Mouse (Mus musculus) heart, embryonic 12.5 days (tissue): ENCODE data around the gene Olfr1251. TPM values are rescaled to one million over a fixed set of nuclear protein-coding genes. Genes with fewer than 3 reads are reported as not detected.
"Not testable (repeated sequence)": the region's sequence is repeated elsewhere in the genome, so short reads cannot be mapped to it uniquely, and the experiment has no call there.

Experiments
- ATAC-seq: fragments of 200-750 bp; cut with Nextera tagmentation; 2 replicates; pipeline ENCODE4 v1.8.0; 2017; ENCODE audit warnings: moderate TSS enrichment, moderate library complexity; ENCODE audit not compliant: insufficient number of reproducible peaks, low FRiP score
- H3K27ac ChIP-seq: fragments of 300-500 bp; sonication (generic); 2 replicates; pipeline ENCODE4 v1.5.1; 2016; ENCODE audit warnings: mild to moderate bottlenecking, moderate library complexity; ENCODE audit not compliant: poor library complexity, severe bottlenecking
- H3K27me3 ChIP-seq: fragments of 300-500 bp; sonication (generic); replicated peaks from 2 replicates; pipeline ENCODE4 v1.6.1; 2016; ENCODE audit warnings: mild to moderate bottlenecking, moderate library complexity
- H3K36me3 ChIP-seq: fragments of 300-500 bp; sonication (generic); 2 replicates; pipeline ENCODE4 v1.6.1; 2016; ENCODE audit warnings: mild to moderate bottlenecking, moderate library complexity
- H3K4me1 ChIP-seq: fragments of 300-500 bp; sonication (generic); replicated peaks from 2 replicates; pipeline ENCODE4 v1.6.1; 2016; ENCODE audit warnings: mild to moderate bottlenecking
- H3K4me2 ChIP-seq: fragments of 300-500 bp; sonication (generic); 2 replicates; pipeline ENCODE4 v1.6.1; 2016; ENCODE audit warnings: mild to moderate bottlenecking, moderate library complexity
- H3K4me3 ChIP-seq: fragments of 300-500 bp; sonication (generic); 2 replicates; pipeline ENCODE4 v1.5.1; 2016; ENCODE audit warnings: mild to moderate bottlenecking
- H3K9ac ChIP-seq: fragments of 300-500 bp; sonication (generic); 2 replicates; pipeline ENCODE4 v1.6.1; 2016; ENCODE audit warnings: mild to moderate bottlenecking, moderate library complexity
- H3K9me3 ChIP-seq: fragments of 300-500 bp; sonication (generic); replicated peaks from 2 replicates; pipeline ENCODE4 v1.6.1; 2016; ENCODE audit warnings: mild to moderate bottlenecking, moderate library complexity
- WGBS: fragments of 180-500 bp; shearing (Covaris S2); methylation state at CpG from one replicate; pipeline ENCODE4 v1.1.7; 2016; 5-methylcytosine and 5-hydroxymethylcytosine counted together
- polyA plus RNA-seq: library from polyadenylated mRNA; unstranded; fragments of >200 nt; fragmentation: Nextera tagmentation; extraction: Ambion mirVana; gene quantifications from 2 replicates; pipeline ENCODE4 v1.2.1, GENCODE M21; 2016

Olfr1251 gene
- not detected in 2 replicates for polyA plus RNA-seq

DNA sequence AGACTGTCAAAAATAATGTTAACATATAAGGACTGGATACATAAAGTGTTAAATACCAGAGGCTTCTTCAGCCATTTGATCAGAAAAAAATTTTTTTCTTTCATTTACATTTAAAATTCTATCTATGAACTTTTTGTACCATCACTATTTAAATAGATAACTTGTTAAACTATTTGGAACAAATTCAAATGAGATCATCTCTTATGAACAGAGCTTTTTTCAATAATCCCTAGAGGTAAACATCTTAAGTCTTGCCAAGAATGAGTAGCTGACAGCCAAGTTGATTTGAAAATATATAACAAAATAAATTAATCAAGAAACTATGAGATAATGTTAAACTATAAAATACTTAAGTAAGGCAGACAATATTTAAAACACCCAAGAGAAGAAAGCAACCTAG lies at the start of gene Olfr1251:
Olfr1251 (minus strand) TSS at position 101 of the 400 bp plus-strand sequence.
- Histone ChIP-seq H3K9me3 (no peaks in the 10 kb centered on the region), H3K36me3 (no peaks in the 10 kb centered on the region), H3K4me3 (no peak within 1 kb of the TSS), H3K27me3 (no peaks in the 10 kb centered on the region), H3K9ac (no peak within 1 kb of the TSS), H3K4me1 (no peaks in the 10 kb centered on the region), H3K27ac (no peak within 1 kb of the TSS), H3K4me2 (no peak within 1 kb of the TSS)
- no peak for ATAC-seq

DNA sequence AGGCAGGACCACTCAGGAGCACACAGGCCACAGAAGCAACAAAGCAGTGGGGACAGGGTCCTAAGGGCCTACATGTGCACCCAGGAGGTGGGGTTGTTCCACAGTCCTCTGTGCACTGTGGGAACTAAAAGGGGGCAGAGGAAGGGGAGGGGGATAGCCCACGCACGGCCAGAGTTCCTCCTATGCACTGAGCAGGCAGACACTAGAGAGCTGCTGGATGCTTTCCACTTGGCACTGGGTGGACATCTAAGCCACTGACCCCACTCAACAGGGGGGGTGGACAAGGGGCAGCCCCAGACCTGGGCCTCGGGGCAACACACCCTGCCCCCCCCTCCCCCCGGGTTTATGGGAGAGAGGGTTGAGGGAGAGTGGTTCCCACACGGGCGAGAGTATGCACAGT lies 20.2 kb upstream of the Olfr1251 start:
- no peak for ATAC-seq
- WGBS, result 76% methylated on average over 6 of the region's 6 CpGs
- no peaks in the 10 kb centered on the region for H3K9me3 ChIP-seq
- H3K4me2 ChIP-seq, result no peak overlapping the region
- no peaks in the 10 kb centered on the region for H3K36me3 ChIP-seq
- H3K4me1 ChIP-seq, result no peaks in the 10 kb centered on the region
- H3K27me3 ChIP-seq, result no peaks in the 10 kb centered on the region
- no peak overlapping the region for H3K27ac ChIP-seq
- H3K4me3 ChIP-seq, result no peak overlapping the region
- H3K9ac ChIP-seq, result no peak overlapping the region

DNA sequence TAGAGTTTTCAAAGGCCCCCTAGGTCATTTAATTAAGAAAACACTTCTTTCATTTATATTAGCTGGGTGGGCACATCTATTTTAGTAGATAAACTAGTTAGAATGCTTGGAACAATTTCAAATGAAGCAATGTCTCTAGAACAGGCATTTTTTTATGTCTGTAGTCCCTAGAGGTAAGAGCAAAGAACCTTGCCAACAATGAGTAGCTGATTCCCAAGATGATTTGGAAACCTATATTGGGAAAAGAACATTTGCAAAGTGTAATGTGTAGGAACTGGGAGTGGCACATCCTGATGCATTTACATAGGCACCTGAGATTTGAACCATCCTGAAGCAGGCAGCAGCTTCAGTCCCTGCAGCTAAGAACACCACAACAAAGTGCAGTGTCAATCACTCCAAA lies 10.4 kb downstream of the Olfr1251 start, which contains the start of gene Olfr1250:
Olfr1250 (minus strand) TSS at position 101 of the 400 bp plus-strand sequence.
- Histone ChIP-seq H3K9me3 (no peaks in the 10 kb centered on the region), H3K4me2 (no peak within 1 kb of the TSS), H3K4me1 (no peaks in the 10 kb centered on the region), H3K4me3 (no peak within 1 kb of the TSS), H3K36me3 (no peaks in the 10 kb centered on the region), H3K9ac (no peak within 1 kb of the TSS), H3K27ac (no peak within 1 kb of the TSS), H3K27me3 (no peaks in the 10 kb centered on the region)
- ATAC-seq, result no peak

DNA sequence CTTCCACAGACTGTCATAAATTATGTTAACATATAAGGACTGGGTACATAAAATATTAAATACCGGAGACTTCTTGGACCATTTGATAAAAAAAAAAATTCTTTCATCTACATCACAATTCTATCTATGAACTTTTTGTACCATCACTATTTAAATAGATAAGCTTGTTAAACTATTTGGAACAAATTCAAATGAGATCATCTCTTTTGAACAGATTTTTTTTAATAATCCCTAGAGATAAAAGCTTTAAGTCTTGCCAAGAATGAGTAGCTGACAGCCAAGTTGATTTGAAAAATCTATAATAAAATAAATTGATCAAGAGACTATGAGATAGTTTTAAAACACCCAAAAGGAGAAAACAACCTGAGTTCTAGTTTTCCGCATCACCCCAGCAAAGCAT lies 36.9 kb downstream of the Olfr1251 start, which contains the start of gene Olfr1249:
Olfr1249 (minus strand) TSS at position 101 of the 400 bp plus-strand sequence.
- 89% methylated on average over 2 of the region's 2 CpGs for WGBS
- Histone ChIP-seq H3K4me2 (no peak within 1 kb of the TSS), H3K27ac (no peak within 1 kb of the TSS), H3K4me3 (no peak within 1 kb of the TSS), H3K36me3 (no peaks in the 10 kb centered on the region), H3K27me3 (no peaks in the 10 kb centered on the region), H3K9me3 (no peaks in the 10 kb centered on the region), H3K4me1 (no peaks in the 10 kb centered on the region), H3K9ac (no peak within 1 kb of the TSS)
- no peak for ATAC-seq

DNA sequence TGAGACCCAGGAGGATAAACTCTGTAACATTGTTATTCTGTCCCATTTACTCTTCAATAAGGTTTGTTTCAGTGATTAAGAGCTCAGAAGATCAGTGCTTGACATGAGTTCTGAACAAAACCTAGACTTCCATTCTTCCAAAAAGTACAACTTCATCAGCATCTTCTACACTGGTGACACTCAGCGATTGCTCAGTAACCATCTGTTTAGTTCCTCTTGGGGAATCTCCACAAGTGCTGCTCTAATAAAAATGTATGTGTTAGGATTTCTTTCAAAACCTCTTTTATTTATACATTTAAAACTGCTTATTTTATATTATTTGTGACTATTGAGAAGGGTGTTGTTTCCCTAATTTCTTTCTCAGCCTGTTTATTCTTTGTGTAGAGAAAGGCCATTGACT lies 53.6 kb downstream of the Olfr1251 start, which contains the start of gene Olfr1248:
Olfr1248 (minus strand) TSS at position 101 of the 400 bp plus-strand sequence.
- H3K9ac ChIP-seq, H3K36me3 ChIP-seq, H3K27ac ChIP-seq, H3K27me3 ChIP-seq, H3K4me3 ChIP-seq, H3K4me1 ChIP-seq, H3K4me2 ChIP-seq, H3K9me3 ChIP-seq, ATAC-seq: not testable (repeated sequence)
- 74% methylated on average over 1 of the region's 1 CpGs for WGBS

Other genes with a start within 250 kb of the Olfr1251 start
- gene Olfr1240, start 228.9 kb downstream of the Olfr1251 start, polyA plus RNA-seq, result not detected in 2 replicates
- not detected in 2 replicates for gene Olfr1241, start 184.8 kb downstream of the Olfr1251 start, polyA plus RNA-seq
- not detected in 2 replicates for gene Olfr1242, start 173.6 kb downstream of the Olfr1251 start, polyA plus RNA-seq
- not detected in 2 replicates for gene Olfr1243, start 140.4 kb downstream of the Olfr1251 start, polyA plus RNA-seq
- gene Olfr1245, start 93.5 kb downstream of the Olfr1251 start, polyA plus RNA-seq, result not detected in 2 replicates
- gene Olfr1246, start 78.8 kb downstream of the Olfr1251 start, polyA plus RNA-seq, result not detected in 2 replicates
- gene Olfr1247, start 57.8 kb downstream of the Olfr1251 start, polyA plus RNA-seq, result not detected in 2 replicates
- gene Olfr1248, start 53.7 kb downstream of the Olfr1251 start, polyA plus RNA-seq, result not detected in 2 replicates
- gene Olfr1249, start 37.0 kb downstream of the Olfr1251 start, polyA plus RNA-seq, result not detected in 2 replicates
- not detected in 2 replicates for gene Olfr1250, start 10.5 kb downstream of the Olfr1251 start, polyA plus RNA-seq
- not detected in 2 replicates for gene Olfr1252, start 53.1 kb upstream of the Olfr1251 start, polyA plus RNA-seq
- not detected in 2 replicates for gene Olfr1253, start 85.2 kb upstream of the Olfr1251 start, polyA plus RNA-seq
- not detected in 2 replicates for gene Olfr1254, start 121.7 kb upstream of the Olfr1251 start, polyA plus RNA-seq
- not detected in 2 replicates for gene Olfr1255, start 140.1 kb upstream of the Olfr1251 start, polyA plus RNA-seq
- not detected in 2 replicates for gene Olfr1256, start 169.6 kb upstream of the Olfr1251 start, polyA plus RNA-seq
- not detected in 2 replicates for gene Olfr48, start 176.3 kb upstream of the Olfr1251 start, polyA plus RNA-seq
- gene Olfr1257, start 206.5 kb upstream of the Olfr1251 start, polyA plus RNA-seq, result not detected in 2 replicates